Mouse (Mus musculus) midbrain, embryonic 14.5 days (tissue): ENCODE measurements around the gene Nell1. TPM values are rescaled to one million over a fixed set of nuclear protein-coding genes. Genes with fewer than 3 reads are reported as not detected.

ENCODE experiments used
- ATAC-seq: fragments of 200-750 bp; cut with Nextera tagmentation; 2 replicates; pipeline ENCODE4 v1.8.0; 2017; ENCODE audit warnings: moderate number of reproducible peaks, moderate library complexity; ENCODE audit not compliant: low FRiP score, low TSS enrichment
- DNase-seq: peaks from one replicate; pipeline ENCODE4 v3.0.0-alpha.2; 2015
- H3K27ac ChIP-seq: fragments of 300-500 bp; sonication (generic); replicated peaks from 2 replicates; pipeline ENCODE4 v1.5.1; 2014; ENCODE audit warnings: mild to moderate bottlenecking, low read depth, low read length, moderate library complexity
- H3K27me3 ChIP-seq: fragments of 300-500 bp; sonication (generic); 2 replicates; pipeline ENCODE4 v1.6.1; 2014; ENCODE audit warnings: low read length, control low read depth, mixed read lengths; ENCODE audit not compliant: control insufficient read depth, insufficient read depth
- H3K36me3 ChIP-seq: fragments of 300-500 bp; sonication (generic); 2 replicates; pipeline ENCODE4 v1.6.1; 2014; ENCODE audit warnings: low read length, control low read depth; ENCODE audit not compliant: control insufficient read depth, insufficient read depth
- H3K4me1 ChIP-seq: fragments of 300-500 bp; sonication (generic); 2 replicates; pipeline ENCODE4 v1.6.1; 2014; ENCODE audit warnings: mild to moderate bottlenecking, antibody characterized with exemption, low read length, control low read depth; ENCODE audit not compliant: control insufficient read depth, insufficient read depth
- H3K4me2 ChIP-seq: fragments of 300-500 bp; sonication (generic); 2 replicates; pipeline ENCODE4 v1.6.1; 2014; ENCODE audit warnings: mild to moderate bottlenecking, low read length, moderate library complexity
- H3K4me3 ChIP-seq: fragments of 300-500 bp; sonication (generic); replicated peaks from 2 replicates; pipeline ENCODE4 v1.5.1; 2014; ENCODE audit warnings: low read depth, low read length
- H3K9ac ChIP-seq: fragments of 300-500 bp; sonication (generic); replicated peaks from 2 replicates; pipeline ENCODE4 v1.6.1; 2014; ENCODE audit warnings: mild to moderate bottlenecking, low read length, moderate library complexity
- H3K9me3 ChIP-seq: fragments of 300-500 bp; sonication (generic); 2 replicates; pipeline ENCODE4 v1.6.1; 2016; ENCODE audit warnings: low read length, control low read depth, mixed read lengths; ENCODE audit not compliant: control insufficient read depth
- WGBS: fragments of 180-500 bp; shearing (Covaris S2); extraction: QIAGEN DNeasy Blood & Tissue Kit; methylation state at CpG from one replicate; pipeline ENCODE4 v1.1.7; 2014; 5-methylcytosine and 5-hydroxymethylcytosine counted together
- polyA plus RNA-seq: library from polyadenylated mRNA; unstranded; fragments of >200 nt; fragmentation: Nextera tagmentation; extraction: Ambion mirVana; gene quantifications from 2 replicates; pipeline ENCODE4 v1.2.1, GENCODE M21; 2014

Nell1 gene
- polyA plus RNA-seq, 1 experiment from 2014 or later, result 21.3 TPM

DNA sequence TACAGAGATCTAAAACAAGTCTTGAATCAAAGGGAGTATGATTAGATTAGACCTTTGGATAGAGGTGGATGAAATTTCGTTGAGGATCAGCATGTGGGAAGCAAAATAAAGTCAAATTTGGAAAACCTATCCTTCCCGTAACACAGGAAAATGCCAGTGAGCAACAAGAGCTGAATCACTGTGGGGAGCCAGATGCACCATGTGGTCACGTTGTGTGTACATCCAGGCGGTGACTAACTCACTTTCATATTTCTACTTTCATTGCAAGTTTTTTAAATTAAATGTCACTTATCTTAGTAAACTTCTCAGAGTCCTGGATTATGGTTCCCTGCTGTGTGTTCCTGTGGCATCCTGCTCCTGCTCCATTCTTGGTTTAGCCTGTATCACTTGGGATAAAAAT lies 576.8 kb downstream of the Nell1 start:
- Histone ChIP-seq H3K36me3 (no peaks in the 10 kb centered on the region), H3K27me3 (no peaks in the 10 kb centered on the region), H3K9ac (no peak overlapping the region), H3K4me3 (no peak overlapping the region), H3K4me1 (no peaks in the 10 kb centered on the region), H3K27ac (no peak overlapping the region), H3K4me2 (no peak overlapping the region), H3K9me3 (no peaks in the 10 kb centered on the region)
- ATAC-seq, result no peak
- WGBS, result 73% methylated on average over 4 of the region's 4 CpGs
- no peak for DNase-seq

DNA sequence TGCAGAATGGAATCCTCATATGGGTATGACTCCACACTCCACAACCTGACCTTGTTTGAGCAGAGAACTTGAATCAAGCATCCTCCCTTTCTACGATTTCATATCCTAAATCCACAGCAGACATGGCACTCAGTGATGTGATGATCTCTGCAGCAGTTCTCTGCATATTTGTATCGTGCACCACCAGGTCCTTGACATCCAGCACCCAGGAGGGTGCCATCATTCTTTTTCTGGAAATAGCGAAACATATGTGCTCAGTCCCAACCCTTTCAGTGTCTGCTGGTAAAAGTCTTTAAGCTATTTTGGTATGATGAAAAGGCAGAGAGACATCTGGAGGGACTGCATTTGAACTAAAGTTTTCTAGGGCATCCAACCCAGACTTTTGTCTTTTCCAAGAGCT lies 588.0 kb downstream of the Nell1 start:
- 82% methylated on average over 3 of the region's 3 CpGs for WGBS
- ATAC-seq, result no peak
- H3K9me3 ChIP-seq, result no peaks in the 10 kb centered on the region

DNA sequence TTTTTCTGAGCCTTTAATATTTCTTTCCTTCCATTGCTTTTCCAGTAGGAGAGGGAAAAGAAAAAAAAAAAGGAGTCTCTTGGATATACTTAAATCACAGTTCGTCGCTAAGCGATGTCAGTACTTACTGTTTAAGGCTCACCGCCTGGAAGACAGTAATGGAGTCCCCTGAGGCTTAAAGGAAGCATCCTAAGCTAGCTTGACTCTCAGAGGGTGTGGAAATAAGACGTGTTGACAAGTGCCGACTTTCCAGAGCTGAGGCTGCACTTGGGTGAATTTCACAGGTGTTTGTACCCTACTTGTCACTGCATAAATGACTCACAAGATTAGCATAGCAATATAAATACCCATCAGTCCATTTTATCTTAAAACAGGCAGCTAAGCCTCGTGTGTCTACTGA lies 599.2 kb downstream of the Nell1 start:
- H3K36me3 ChIP-seq, result no peaks in the 10 kb centered on the region
- no peak overlapping the region for H3K27ac ChIP-seq
- H3K4me2 ChIP-seq, result no peak overlapping the region
- no peak overlapping the region for H3K9ac ChIP-seq
- no peak for ATAC-seq
- peak; percentile 41 for DNase-seq
- H3K27me3 ChIP-seq, result no peaks in the 10 kb centered on the region
- WGBS, result 66% methylated on average over 7 of the region's 7 CpGs
- H3K4me3 ChIP-seq, result no peak overlapping the region
- H3K9me3 ChIP-seq, result no peaks in the 10 kb centered on the region
- H3K4me1 ChIP-seq, result no peaks in the 10 kb centered on the region

More for the DNA sequence above, 588.0 kb downstream of the Nell1 start:
- Histone ChIP-seq H3K4me3 (no peak overlapping the region), H3K4me2 (no peak overlapping the region), H3K9ac (no peak overlapping the region), H3K4me1 (no peaks in the 10 kb centered on the region), H3K27ac (no peak overlapping the region), H3K36me3 (no peaks in the 10 kb centered on the region), H3K27me3 (no peaks in the 10 kb centered on the region)
- DNase-seq, result no peak

DNA sequence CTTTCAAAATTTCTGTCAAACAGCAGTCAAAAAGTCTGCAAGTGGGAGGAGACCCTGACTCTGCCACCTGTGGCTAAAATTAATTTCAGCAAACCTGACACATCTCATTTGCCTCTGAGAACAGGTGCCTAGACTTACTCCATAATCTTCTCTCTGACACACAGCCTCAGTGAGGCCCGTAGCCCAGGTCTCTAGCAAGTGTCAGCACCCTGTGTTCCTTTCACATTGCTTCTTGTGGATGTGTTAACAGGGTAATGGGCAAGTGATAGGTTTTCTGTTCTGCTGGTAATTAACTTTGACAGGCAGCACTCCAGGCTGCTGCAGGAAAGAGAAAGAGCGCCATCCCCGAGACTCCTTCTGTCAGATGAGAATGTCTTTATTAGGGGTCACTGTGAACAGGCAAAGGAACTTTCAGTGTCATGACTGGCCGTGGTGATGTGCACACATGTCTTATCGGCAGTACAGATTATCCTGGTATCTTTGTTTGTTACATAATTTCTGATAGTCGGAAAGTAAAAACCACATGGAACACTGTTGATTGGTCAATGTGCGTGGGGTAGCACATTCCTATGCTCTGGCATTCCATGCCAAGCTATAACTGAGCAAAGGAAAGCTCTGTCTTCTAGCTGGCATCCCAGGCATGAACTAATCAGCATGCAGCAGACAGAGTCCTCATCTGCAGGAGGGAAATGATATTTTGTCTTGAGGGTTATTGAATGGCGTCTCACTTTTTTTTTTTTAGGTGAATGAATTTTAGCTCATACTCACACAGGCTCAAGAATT lies 614.2 kb downstream of the Nell1 start:
- ATAC-seq (peak; percentile 27; the same call in 1 of the 2 replicates), DNase-seq (peak; percentile 45)
- 27% methylated on average over 8 of the region's 8 CpGs for WGBS
- Histone ChIP-seq H3K4me2 (no peak overlapping the region), H3K4me3 (no peak overlapping the region), H3K9ac (no peak overlapping the region), H3K36me3 (no peaks in the 10 kb centered on the region), H3K9me3 (no peaks in the 10 kb centered on the region), H3K4me1 (peaks cover 2% of the 10 kb centered on the region; the same call in 1 of the 2 replicates), H3K27me3 (no peaks in the 10 kb centered on the region), H3K27ac (no peak overlapping the region)

DNA sequence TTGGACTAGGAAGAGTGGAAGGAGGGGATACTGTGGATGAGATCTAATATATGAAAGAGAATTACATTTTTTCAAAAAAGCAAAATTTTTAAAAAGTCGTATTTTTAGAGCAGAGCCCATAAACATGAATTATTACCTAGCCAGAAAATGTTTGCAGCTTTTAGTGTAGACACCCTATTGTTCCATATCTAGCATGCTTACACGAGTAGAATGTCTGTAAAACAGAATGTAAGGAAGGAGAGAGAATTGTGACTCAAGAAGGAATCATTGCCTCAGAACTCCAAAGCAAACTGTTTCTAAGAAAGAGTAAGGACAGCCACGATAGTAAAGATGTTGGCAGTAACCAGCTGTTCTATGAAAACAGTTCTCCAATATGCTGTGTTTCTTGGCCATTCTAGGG lies 624.2 kb downstream of the Nell1 start, which contains the start of gene 4933405O20Rik:
TSS of gene 4933405O20Rik (plus strand) at position 301 of the 400 bp plus-strand sequence.
- no peak for ATAC-seq
- Histone ChIP-seq H3K9ac (no peak within 1 kb of the TSS), H3K27ac (no peak within 1 kb of the TSS), H3K9me3 (no peaks in the 10 kb centered on the region), H3K36me3 (no peaks in the 10 kb centered on the region), H3K4me3 (no peak within 1 kb of the TSS), H3K27me3 (no peaks in the 10 kb centered on the region), H3K4me1 (no peaks in the 10 kb centered on the region), H3K4me2 (no peak within 1 kb of the TSS)
- no peak for DNase-seq
- 80% methylated on average over 3 of the region's 3 CpGs for WGBS

DNA sequence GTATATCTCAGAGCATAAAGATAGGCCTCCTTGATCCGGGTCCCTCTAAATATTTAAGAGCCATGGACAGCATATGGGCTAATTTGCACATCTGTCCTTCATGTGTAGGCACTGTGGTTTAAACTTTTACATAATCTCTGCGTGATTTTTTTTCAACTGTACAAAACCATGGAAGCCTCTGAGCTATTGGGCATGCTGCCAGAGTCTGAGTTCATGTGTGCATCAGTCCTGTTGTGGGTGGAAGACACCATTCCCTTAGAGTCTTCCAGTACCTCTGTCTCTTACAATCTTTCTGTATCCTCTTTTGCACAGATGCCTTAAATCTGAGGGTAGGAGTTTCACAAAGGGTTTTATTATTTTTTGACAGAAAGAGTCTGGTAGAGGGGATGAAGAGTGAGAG lies 639.4 kb downstream of the Nell1 start:
- no peaks in the 10 kb centered on the region for H3K4me1 ChIP-seq
- H3K27ac ChIP-seq, result no peak overlapping the region
- WGBS, result 45% methylated on average over 2 of the region's 2 CpGs
- no peak overlapping the region for H3K4me2 ChIP-seq
- no peak overlapping the region for H3K9ac ChIP-seq
- H3K36me3 ChIP-seq, result no peaks in the 10 kb centered on the region
- DNase-seq (peak; percentile 42), ATAC-seq (no peak)
- H3K9me3 ChIP-seq, result no peaks in the 10 kb centered on the region
- H3K27me3 ChIP-seq, result no peaks in the 10 kb centered on the region
- no peak overlapping the region for H3K4me3 ChIP-seq

DNA sequence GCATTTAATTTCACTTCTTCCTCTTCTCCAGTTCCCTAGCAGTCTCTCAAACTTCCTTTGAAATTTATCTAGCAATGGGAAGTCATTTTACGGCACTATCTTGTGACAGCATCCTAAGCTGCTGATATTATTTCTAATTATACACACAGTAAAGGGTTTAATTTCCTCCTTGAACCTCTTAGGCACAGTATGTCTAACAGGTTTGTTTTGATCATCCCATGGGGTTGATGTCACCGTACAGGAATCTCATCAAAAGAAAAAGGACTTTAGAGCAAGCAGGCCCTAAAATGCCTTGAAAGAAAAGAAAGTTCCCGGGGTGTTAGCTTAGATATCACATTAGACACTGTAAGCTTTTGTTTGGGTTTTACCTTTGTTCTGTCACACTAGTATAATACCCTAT lies 654.5 kb downstream of the Nell1 start:
- H3K4me3 ChIP-seq, result no peak overlapping the region
- DNase-seq (no peak), ATAC-seq (no peak)
- no peak overlapping the region for H3K9ac ChIP-seq
- no peak overlapping the region for H3K27ac ChIP-seq
- no peaks in the 10 kb centered on the region for H3K4me1 ChIP-seq
- H3K4me2 ChIP-seq, result no peak overlapping the region
- no peaks in the 10 kb centered on the region for H3K9me3 ChIP-seq
- H3K27me3 ChIP-seq, result no peaks in the 10 kb centered on the region
- no peaks in the 10 kb centered on the region for H3K36me3 ChIP-seq
- 58% methylated on average over 3 of the region's 3 CpGs for WGBS

DNA sequence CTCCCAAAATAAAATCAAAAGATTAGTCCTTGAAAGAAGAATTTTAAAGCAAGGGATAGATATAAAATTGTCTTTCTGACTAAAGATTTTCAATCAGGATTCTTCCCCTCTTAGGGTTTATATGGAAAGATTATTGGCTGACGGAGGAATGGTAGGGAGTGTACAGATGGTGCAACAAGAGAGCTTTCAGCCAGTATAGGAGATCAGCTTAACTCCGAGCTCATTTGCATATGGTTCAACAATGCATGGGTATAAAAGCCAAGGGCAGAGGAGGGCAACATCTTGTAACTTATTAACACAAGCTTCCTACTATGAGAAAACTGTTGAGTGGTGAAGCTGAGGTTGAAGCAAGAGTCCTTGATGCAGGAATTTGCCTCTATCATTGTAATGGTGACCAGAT lies 658.5 kb downstream of the Nell1 start:
- no peak overlapping the region for H3K4me2 ChIP-seq
- no peak overlapping the region for H3K27ac ChIP-seq
- no peaks in the 10 kb centered on the region for H3K4me1 ChIP-seq
- 37% methylated on average over 2 of the region's 2 CpGs for WGBS
- H3K27me3 ChIP-seq, result no peaks in the 10 kb centered on the region
- H3K9me3 ChIP-seq, result no peaks in the 10 kb centered on the region
- no peak overlapping the region for H3K4me3 ChIP-seq
- no peak for ATAC-seq
- H3K9ac ChIP-seq, result no peak overlapping the region
- no peak for DNase-seq
- no peaks in the 10 kb centered on the region for H3K36me3 ChIP-seq

DNA sequence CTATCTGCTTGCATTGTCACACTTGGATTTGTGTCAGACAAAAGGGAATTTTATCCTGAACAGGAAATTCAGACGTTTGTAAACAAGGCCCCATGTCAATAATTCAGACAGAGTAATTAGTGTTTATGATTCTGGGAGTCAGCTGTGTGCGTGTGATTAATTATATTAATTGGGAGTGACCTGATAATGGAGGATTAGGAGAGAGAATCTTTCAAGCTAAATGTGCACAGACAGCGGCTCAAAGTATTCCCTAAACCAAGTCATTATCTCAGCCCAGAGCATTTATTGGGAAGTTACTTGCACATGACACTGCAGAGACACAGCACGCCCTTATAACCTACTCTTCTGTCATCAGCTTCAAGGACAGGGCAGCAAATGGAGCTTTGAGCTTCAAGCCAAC lies 697.6 kb downstream of the Nell1 start:
- no peaks in the 10 kb centered on the region for H3K27me3 ChIP-seq
- DNase-seq (peak; percentile 6), ATAC-seq (no peak)
- H3K4me2 ChIP-seq, result no peak overlapping the region
- no peaks in the 10 kb centered on the region for H3K36me3 ChIP-seq
- no peak overlapping the region for H3K27ac ChIP-seq
- no peak overlapping the region for H3K4me3 ChIP-seq
- WGBS, result 68% methylated on average over 4 of the region's 4 CpGs
- H3K9me3 ChIP-seq, result no peaks in the 10 kb centered on the region
- no peaks in the 10 kb centered on the region for H3K4me1 ChIP-seq
- no peak overlapping the region for H3K9ac ChIP-seq
